Mouse (Mus musculus) lung, postnatal 36 days (tissue): Measurements from ENCODE around the gene Nek10.
"Not testable (repeated sequence)": the region's sequence is repeated elsewhere in the genome, so short reads cannot be mapped to it uniquely, and the experiment has no call there.

Experiments
- DNase-seq: peaks from one replicate; pipeline ENCODE4 v3.0.0; 2022; ENCODE audit warnings: mixed read lengths

Nek10 gene

GRCm38 (mm10) chr14:14991642-14992041, 188.4 kb downstream of the Nek10 start:
- DNase-seq: no peak

- no peak for DNase-seq
Observed at GRCm38 (mm10) chr14:15011408-15011807, 208.2 kb downstream of the Nek10 start.

- no peak for DNase-seq
Observed at GRCm38 (mm10) chr14:15014799-15015198, 211.6 kb downstream of the Nek10 start.

GRCm38 (mm10) chr14:15030626-15031025, 227.4 kb downstream of the Nek10 start:
- DNase-seq: not testable (repeated sequence)

- not testable (repeated sequence) for DNase-seq
Observed at GRCm38 (mm10) chr14:15034638-15035037, 231.4 kb downstream of the Nek10 start.

GRCm38 (mm10) chr14:15048186-15048585, 245.0 kb downstream of the Nek10 start:
- no peak for DNase-seq

- no peak for DNase-seq
Observed at GRCm38 (mm10) chr14:15061496-15061895, 258.3 kb downstream of the Nek10 start.
